Mouse (Mus musculus) brain, embryonic 14.5 days (tissue): Measurements from ENCODE around the gene Med24.

Experiments used
- CTCF ChIP-seq: fragments of 200-500 bp; IDR thresholded peaks from 2 replicates; pipeline ENCODE4 v1.5.1; 2012; ENCODE audit warnings: inconsistent platforms, mild to moderate bottlenecking, moderate library complexity, borderline replicate concordance; ENCODE audit not compliant: insufficient read depth, insufficient read length; ENCODE audit errors: extremely low read depth
- POLR2A ChIP-seq: fragments of 200-500 bp; IDR thresholded peaks from 2 replicates; pipeline ENCODE4 v1.6.1; 2012; ENCODE audit warnings: mild to moderate bottlenecking, inconsistent platforms, borderline replicate concordance; ENCODE audit not compliant: poor library complexity, insufficient read depth, insufficient read length, severe bottlenecking; ENCODE audit errors: extremely low read depth

GRCm38 (mm10) chr11:98774582-98775347 is 45.5 kb upstream of the Med24 start, which contains the start of gene Nr1d1:
- TF ChIP-seq POLR2A (no peak), CTCF (no peak)
